Mouse (Mus musculus) thymus, postnatal 36 days (tissue): ENCODE measurements around the gene Pafah1b2.

Experiments used
- DNase-seq, 2 experiments: peaks; one replicate each; pipeline ENCODE4 v3.0.0; 2022; ENCODE audit warnings: mixed read lengths in 2 of 2

Pafah1b2 gene

DNA sequence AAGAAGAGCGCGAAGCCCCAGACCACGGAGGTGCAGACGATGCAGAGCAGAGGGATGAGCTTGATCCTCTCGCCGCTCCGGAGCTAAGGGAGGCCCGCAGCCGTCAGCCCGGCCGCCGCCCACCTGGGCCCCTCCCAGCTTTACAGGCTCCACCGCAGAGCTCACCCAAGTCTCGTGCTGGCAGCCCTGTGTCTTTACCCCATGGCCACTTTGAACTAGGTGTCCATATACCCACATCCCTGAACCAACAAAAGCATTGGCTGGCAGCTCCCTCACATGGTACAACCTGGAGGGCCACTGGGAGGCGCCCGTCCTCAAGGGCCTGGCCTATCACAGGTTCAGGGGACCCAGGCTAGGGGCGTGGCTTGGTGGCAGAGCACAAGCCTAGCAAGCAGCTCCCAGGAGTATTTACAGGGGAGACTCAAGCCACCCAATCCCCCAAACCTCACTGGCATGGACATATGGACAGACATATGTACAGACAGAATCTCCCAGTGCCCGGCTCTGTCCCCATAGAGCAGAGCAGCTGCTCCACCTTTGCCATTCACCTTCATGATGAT, 71.1 kb downstream of the Pafah1b2 start:
- DNase-seq: peak in 1 of 2 experiments; percentile 46

DNA sequence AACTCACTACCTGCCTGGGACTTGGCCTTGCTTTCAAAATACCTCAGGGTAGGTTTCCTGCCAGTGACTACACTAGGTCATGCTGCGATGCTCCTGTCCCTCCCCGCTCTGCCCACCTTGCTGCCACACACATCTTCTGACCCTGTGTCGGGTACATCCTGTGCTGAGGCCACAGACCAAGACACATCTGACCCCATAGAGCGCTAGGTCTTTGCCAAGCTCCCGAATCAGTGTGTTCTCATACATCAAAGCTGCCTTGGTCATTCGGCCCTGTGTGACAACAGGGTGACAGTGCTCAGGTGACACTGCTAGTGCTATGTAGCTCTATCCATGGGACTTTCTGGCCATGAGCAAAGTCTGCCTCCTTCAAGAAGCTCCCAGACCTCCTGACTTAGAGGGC, 72.7 kb downstream of the Pafah1b2 start:
- DNase-seq: no peak

DNA sequence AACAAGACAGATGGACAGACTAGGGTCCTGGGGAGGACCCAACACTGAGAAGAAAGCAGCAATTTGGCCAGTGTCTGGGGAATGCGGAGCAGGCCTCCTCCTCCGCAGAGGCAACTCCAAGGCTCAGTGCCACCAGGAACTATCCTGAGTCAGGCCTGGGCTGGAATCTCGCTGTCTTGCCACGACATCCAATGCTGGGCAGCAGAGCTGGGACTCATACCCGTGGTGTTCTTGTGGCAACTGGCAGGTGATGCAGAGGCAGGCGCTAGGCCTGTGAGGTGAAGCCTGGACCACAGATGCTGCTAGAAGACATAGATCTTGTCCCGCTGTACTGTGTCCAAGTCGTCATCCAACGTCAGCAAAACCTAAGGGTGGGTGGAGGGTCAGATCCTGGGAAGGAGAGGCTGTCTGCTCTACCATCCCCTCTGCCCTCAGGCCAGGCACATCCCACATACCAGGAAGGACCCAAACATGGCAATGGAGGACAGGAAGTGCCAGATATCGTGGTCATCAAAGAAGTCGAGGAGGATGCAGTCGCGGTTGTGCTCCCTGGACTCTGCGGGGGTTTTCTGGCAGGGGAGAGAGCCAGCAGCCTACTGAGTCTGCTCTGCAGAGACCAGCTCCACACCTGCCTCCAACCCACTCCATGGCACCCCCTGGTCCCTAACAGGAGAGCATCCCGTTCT, 73.4 kb downstream of the Pafah1b2 start:
- no peak for DNase-seq

DNA sequence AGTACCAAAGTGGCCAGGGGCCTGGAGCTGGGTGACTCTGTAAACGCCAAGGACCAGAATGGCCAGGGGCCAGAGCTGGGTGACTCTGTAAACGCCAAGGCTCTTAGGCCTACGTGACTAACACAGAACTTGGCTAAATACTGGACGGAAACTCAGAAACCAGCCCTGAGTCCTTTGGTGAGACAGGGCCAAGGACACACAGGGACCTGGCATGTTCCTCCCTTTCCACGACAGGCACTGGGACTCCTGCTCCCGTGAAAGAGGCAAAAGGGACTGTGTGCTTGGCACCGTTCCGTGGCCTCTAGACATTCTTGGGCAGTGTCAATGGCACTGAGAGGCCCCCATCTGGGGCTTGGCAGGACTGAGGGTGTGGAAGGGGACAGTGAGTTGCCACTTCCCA, 74.4 kb downstream of the Pafah1b2 start:
- no peak for DNase-seq

DNA sequence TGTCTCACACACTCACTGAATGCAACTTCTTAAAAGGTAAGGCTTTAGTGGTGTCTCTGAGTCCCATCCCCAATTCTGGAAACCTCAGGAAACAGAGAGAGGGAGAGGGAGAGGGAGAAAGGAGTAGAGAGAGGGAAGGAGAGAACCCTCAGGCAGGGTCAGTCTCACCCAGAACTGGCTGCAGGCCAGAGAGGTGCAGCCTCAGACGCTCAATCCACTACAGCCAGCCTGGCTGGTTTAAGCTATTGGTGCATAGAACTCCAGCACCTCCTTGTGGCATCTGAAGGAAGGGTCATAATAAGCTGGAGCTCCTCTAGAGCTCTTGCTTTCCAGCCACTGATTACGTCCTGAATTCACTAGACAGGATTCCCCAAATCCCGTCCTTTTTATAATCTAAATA, 75.6 kb downstream of the Pafah1b2 start:
- peak; percentile 38 to 40 for DNase-seq

DNA sequence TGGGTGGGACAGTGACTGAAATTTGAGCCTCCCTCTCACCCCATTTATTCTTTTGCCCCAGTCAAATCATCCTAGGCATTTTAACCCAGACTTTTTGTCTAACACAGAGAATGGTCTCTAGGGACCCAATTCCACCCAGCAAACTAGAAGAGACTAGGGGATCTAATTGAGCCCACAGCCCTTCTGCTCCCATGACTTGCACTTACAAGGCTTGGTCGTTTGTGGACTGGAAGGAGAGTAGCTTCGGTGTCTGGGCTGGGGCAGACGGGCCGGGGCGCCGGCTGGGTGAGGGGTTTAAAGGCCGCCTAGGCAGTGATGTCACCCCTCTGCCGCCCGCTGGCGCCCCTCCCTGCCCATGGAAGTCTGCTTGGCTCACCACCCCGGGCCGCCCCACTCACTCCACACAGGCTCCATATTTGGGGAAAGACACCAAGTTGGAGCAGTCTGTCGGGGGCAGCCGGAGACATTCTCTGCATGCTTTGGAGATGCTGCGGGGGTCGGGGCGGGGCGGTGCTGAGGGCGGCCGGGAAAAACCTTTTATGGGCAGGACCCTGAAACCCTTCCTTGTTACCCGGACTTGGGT, 76.8 kb downstream of the Pafah1b2 start, which contains the start of gene Tagln:
Gene Tagln (minus strand): TSS at position 431 of the 583 bp plus-strand sequence.
- peak in 1 of 2 experiments; percentile 23 for DNase-seq

DNA sequence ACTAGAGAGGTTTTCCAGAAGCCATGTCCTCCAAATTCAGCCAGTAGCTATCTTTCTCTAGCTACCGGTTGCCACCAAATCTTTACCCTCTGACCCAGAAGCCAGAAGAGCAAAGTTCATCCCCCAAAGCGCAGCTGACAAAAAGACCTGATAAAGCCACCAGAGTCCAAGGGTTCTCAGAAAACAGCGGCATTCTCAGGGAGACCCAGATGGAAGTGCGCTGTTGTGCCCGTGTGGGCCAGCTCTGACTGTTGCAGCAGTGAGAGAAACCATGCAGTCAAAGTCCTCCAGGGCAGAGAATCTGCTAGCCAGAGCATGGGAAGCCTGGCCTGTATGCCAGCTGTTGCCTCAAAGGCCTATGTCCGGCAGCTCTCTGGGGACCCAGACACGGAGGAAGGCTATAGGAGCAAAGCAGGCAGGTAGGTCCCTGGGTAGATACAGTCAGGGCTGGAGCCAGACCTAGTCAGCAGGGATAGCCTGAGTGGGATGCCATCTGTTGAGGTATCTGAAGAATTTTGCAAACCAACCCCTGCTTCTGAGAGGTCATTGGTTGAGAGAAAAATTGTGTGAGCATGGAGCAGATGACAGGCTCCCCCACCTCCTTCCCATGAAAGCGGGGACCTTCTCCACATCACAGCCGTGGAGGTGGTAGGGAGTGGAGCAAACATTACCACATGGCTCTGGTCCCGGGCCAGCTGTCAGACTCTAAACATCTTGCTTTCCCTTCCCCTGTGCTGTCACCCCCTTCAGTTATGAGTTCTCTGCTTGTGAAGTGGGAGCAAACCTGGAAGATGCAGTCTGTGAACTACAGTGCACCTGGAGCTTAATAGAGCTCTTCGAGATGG, 79.7 kb downstream of the Pafah1b2 start:
- peak in 1 of 2 experiments; percentile 37 for DNase-seq

DNA sequence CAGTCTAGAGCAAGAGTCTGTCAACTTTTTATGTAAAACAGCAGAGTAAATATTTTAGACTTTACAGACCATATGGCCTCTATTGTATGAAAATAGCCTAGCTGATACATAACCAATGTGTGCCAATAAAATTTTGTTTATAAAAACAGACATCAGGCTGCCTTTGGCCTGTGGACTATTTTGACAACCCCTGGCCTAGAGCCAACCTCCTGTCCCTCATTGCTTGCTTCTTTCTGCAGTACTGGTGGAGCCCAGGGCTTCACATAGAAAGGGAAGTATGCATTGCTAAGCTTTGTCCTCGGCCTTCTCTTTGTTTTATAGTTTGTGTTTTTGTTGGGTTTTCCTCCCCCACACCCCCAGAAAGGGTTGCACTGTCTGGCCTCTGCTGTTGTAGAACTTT, 80.5 kb downstream of the Pafah1b2 start:
- DNase-seq: no peak

DNA sequence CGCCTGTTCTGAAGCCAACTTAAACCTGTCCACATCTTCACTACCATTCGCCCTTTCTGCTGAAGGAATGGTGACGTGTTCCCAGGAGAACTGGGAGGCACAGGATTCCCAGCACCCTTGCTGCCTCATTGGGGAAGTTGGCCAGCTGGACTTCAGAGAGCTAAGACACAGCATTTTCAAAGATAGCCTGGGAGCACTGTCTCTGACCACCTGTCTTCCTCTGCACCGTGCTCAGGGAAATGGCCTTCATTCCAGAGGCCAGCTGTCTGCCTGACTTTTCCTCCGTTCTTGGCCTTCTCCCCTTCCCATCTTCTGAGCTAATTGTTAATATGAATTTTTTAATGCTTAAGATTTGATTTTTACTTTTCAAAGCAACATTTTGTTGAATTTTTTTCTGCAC, 83.2 kb downstream of the Pafah1b2 start:
- no peak for DNase-seq

DNA sequence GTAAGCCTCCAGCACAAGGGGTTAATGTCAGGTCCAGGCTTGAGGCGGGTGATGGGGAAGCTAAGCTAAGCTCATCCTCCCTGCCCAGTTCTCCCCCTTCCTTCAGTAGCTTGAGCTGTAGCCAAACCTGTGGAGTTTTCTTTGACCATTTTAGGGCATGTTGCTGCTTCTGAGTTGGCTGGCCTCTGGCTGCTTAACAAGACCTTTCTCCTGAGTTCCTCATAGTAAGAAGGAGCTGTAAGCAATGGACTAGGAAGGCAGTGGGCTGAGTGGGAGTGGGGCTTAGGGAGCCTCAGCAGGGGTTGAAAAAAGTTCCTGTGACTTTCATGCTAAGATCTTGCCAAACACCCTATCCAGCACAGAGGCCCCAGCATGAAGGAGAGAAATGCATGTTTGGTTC, 92.6 kb downstream of the Pafah1b2 start:
- DNase-seq: no peak

DNA sequence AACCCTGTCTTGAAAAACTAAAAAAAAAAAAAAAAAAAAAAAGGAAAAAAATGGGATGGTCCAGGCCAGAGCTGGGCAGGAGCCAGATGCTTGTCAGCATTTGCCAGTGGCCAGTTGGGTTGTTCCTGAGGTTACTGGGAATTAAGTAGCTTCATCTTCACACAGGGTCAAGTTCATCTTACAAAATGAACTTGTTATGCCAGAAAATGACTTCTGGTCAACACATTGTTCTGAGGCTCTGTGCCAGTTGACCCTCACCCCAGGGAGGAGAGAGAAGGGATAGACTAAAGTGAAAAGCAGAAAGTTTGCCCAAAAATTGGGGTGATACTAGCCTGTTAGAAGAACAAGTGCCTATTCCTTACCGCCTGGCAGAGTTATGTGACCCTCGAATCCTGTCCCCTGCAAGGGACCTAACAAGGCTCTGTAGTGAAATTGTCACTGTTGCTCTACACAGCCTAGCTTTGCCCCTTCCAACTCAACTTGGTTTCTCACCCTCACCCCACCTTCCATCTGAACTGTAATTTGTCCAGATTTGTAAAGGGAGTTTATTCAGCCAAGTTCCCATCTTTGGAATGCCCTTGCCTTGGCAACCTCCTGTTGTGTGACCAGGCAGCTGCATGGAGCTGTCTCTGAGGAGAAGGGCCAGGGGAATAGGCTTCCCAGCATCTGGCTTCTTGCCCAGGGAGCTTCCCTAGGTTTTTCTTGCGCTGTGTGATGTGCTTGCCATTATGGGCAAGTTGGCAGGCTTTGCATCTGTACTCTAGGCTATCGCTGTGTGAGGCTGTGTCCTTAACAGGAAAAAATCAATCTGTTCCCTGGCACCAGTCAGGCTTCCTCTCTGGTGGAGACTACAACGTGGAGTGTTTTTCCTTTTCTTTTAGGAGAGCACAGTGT, 95.2 kb downstream of the Pafah1b2 start:
- DNase-seq: no peak

DNA sequence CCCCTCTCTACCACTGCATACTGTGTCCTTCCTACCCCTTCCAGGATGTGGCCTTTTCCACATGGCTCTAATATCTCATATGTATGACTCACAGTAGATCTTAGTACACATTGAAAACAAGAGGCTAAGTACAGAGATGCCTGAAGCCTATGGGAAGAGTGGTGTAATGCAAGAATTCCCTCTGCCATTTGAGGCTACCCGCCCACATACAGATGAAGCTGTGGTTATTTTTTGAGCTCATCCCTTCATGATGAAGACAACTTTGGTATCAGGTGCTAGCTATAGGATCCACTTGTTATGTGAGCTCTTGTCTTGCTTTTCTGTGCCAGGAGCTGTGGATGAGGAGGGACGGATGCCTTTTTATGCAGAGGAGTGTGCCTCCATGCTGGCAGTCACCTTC, 96.8 kb downstream of the Pafah1b2 start:
- DNase-seq: no peak
